Mouse (Mus musculus) intestine, postnatal 0 days (tissue): ENCODE measurements at regions not wholly inside any gene's neighbourhood (a gene's known extent, or its start where the extent isn't known, plus 50 kb on each side); places are given as distances from the start of the nearest gene placed in this dataset.

ENCODE experiments used
- ATAC-seq: fragments of 200-750 bp; cut with Nextera tagmentation; 2 replicates; pipeline ENCODE4 v1.8.0; 2017; ENCODE audit warnings: mild to moderate bottlenecking, moderate TSS enrichment, moderate library complexity
- H3K27ac ChIP-seq: fragments of 300-500 bp; sonication (generic); 2 replicates; pipeline ENCODE4 v1.5.1; 2014; ENCODE audit warnings: mild to moderate bottlenecking, low read depth, low read length, moderate library complexity
- H3K27me3 ChIP-seq: fragments of 300-500 bp; sonication (generic); replicated peaks from 2 replicates; pipeline ENCODE4 v1.6.1; 2014; ENCODE audit warnings: low read length, mixed read lengths; ENCODE audit not compliant: control insufficient read depth, insufficient read depth
- H3K36me3 ChIP-seq: fragments of 300-500 bp; sonication (generic); 2 replicates; pipeline ENCODE4 v1.6.1; 2014; ENCODE audit warnings: mild to moderate bottlenecking, moderate library complexity; ENCODE audit not compliant: control insufficient read depth, insufficient read depth
- H3K4me1 ChIP-seq: fragments of 300-500 bp; sonication (generic); replicated peaks from 2 replicates; pipeline ENCODE4 v1.6.1; 2014; ENCODE audit warnings: antibody characterized with exemption, low read length, mixed read lengths; ENCODE audit not compliant: control insufficient read depth, insufficient read depth
- H3K4me2 ChIP-seq: fragments of 300-500 bp; sonication (generic); replicated peaks from 2 replicates; pipeline ENCODE4 v1.6.1; 2014; ENCODE audit warnings: low read depth, mild to moderate bottlenecking, moderate library complexity
- H3K4me3 ChIP-seq: fragments of 300-500 bp; sonication (generic); 2 replicates; pipeline ENCODE4 v1.5.1; 2014; ENCODE audit warnings: low read depth, low read length
- H3K9ac ChIP-seq: fragments of 300-500 bp; sonication (generic); 2 replicates; pipeline ENCODE4 v1.6.1; 2014; ENCODE audit warnings: mild to moderate bottlenecking, low read depth, low read length
- H3K9me3 ChIP-seq: fragments of 300-500 bp; sonication (generic); 2 replicates; pipeline ENCODE4 v1.6.1; 2016; ENCODE audit warnings: mixed run types; ENCODE audit not compliant: control insufficient read depth
- CTCF ChIP-seq: sonication (generic); IDR thresholded peaks from 2 replicates; pipeline ENCODE4 v1.5.1; 2016; ENCODE audit warnings: low read depth, mild to moderate bottlenecking, control low read depth, antibody characterized with exemption, moderate library complexity
- WGBS: fragments of 180-500 bp; shearing (Covaris S2); extraction: QIAGEN DNeasy Blood & Tissue Kit; methylation state at CpG from one replicate; pipeline ENCODE4 v1.1.7; 2014; 5-methylcytosine and 5-hydroxymethylcytosine counted together

DNA sequence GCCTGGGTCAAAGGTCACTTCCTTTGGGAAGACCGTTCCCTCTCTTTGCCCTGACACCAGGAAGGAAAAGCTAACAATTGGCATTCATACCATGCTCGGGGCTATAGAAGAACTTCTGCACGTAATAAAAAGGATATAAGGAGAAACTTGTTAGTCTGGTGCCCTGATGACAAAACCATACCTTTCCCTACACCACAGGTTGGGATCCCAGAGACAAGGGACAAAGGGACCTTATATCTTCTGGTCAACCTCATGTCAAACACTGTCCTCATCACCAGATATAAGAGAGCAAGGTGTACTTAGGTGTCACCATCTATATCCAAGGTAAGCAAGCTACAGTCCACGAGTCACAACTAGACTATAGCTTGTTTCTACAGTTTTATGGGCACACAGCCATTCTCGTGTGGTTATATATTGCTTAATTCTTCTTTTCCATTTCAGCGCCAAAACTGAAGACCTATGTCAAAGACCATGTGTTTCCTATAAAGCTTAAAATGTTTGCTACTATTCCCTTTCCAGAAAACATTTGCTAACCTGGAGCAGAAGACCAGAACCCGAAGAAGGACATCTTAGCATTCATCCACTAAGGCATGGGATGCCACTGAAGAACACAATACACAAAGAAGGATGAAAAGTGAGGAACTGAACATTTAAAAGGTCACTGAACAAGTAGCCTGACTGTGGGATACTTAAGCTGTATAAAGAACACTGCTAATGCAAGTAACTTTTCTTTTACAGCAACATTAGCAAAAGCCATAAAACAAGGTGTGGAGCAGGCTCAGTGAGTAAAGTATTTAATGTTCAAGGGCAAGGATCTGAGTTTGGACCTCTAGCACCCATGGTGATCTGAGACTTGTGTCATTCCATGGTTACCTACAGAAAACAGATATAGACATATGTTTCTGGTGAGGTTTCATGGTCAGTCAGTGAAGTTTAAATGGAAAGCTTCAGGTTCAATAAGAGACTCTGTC is 437.7 kb upstream of the Cd180 start:
- H3K9ac ChIP-seq: no peak overlapping the region
- no peak overlapping the region for H3K27ac ChIP-seq
- ATAC-seq: peak; percentile 41; the same call in 1 of the 2 replicates
- H3K9me3 ChIP-seq: no peaks in the 10 kb centered on the region
- H3K4me3 ChIP-seq: no peak overlapping the region
- H3K4me2 ChIP-seq: no peak overlapping the region
- no peak for TF ChIP-seq CTCF
- 56% methylated on average over 7 of the region's 7 CpGs for WGBS
- H3K36me3 ChIP-seq: no peaks in the 10 kb centered on the region
- no peaks in the 10 kb centered on the region for H3K4me1 ChIP-seq
- H3K27me3 ChIP-seq: no peaks in the 10 kb centered on the region

DNA sequence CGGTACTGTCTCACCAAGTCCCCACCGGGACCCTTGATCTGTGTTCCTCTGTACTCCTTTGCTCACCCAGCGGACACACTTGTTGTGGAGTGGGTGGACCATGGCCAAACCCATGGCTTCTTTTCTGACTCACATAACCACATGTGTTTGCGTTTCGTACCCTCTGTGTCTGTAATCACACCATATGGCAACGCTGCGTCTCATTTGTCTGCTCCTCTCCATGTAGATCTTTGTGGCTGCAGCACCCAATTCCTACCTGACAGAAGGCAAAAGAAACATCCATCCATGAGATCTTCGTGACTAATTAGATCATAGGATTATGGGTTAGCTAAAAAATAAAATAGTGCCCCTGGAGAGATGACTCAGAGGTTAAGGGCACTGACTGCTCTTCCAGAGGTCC is 435.2 kb upstream of the Cd180 start:
- no peak overlapping the region for H3K9ac ChIP-seq
- 96% methylated on average over 8 of the region's 8 CpGs for WGBS
- H3K9me3 ChIP-seq: no peaks in the 10 kb centered on the region
- H3K27ac ChIP-seq: no peak overlapping the region
- no peaks in the 10 kb centered on the region for H3K36me3 ChIP-seq
- no peak overlapping the region for H3K4me3 ChIP-seq
- H3K4me2 ChIP-seq: no peak overlapping the region
- no peaks in the 10 kb centered on the region for H3K27me3 ChIP-seq
- no peaks in the 10 kb centered on the region for H3K4me1 ChIP-seq
- no peak for TF ChIP-seq CTCF
- no peak for ATAC-seq

DNA sequence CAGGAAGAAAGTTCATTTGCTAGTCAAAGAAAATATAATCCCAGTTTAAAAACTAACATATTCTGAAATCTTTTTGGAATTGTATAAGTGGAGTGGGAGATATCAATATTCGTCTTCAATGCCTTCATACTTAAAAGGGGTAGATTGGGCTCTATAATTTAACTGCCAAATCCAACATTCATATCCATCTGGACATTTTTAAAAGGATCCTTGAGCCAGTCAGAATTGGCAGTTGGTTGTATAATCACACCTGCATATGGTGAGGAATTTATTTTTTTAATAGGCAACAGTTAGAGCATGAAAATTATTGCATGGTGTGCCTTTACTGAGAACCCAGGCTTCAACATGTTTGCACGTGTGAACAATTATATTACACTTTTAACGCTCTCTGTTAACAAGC is 419.5 kb upstream of the Cd180 start:
- Histone ChIP-seq H3K4me1 (no peaks in the 10 kb centered on the region), H3K27me3 (no peaks in the 10 kb centered on the region), H3K36me3 (no peaks in the 10 kb centered on the region), H3K9ac (no peak overlapping the region), H3K9me3 (no peaks in the 10 kb centered on the region), H3K4me2 (no peak overlapping the region), H3K4me3 (no peak overlapping the region), H3K27ac (no peak overlapping the region)
- no peak for TF ChIP-seq CTCF
- no peak for ATAC-seq
- 89% methylated on average over 3 of the region's 3 CpGs for WGBS

DNA sequence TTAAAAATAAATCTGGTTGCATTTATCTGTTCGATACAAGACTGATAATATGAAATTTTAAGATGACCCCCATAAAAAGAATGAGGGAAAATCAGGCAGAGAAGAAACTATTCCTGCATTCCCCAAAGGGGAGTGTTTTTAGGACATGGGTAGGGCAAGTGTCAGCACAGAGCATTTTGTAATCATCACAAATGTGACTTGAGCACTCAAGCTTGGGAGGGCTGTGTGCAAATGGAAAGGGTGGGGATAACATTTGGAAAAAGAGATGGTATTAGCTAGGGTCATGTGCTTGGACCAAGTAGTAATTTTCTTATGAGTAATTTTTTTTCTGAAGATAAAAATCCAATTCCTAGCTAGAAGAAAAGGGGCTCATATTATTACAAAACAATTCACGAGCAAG is 418.1 kb upstream of the Cd180 start:
- Histone ChIP-seq H3K27me3 (no peaks in the 10 kb centered on the region), H3K36me3 (no peaks in the 10 kb centered on the region), H3K9ac (no peak overlapping the region), H3K4me1 (no peaks in the 10 kb centered on the region), H3K27ac (no peak overlapping the region), H3K9me3 (no peaks in the 10 kb centered on the region), H3K4me3 (no peak overlapping the region), H3K4me2 (no peak overlapping the region)
- no peak for ATAC-seq
- 74% methylated on average over 2 of the region's 2 CpGs for WGBS
- no peak for TF ChIP-seq CTCF

DNA sequence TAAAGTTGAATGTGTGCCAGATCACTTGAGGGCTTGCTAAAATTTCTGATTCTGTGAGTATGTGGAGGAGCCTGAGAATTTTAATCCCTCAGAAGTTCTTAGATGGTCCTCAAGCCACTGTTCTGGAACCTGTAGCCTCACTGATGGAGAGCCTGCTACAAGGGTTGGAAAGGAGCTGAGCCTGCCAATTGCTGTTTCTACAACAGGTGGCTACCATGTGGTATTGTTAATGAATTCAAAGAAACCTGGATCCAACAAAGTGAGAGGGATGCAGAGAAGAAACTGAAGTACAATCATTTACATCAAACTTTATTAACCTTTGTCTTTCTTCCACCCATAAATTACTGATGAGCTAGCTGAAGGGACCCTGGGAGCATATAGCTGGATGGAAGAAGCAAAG is 416.5 kb upstream of the Cd180 start:
- ATAC-seq: no peak
- no peak for TF ChIP-seq CTCF
- no peak overlapping the region for H3K4me2 ChIP-seq
- no peaks in the 10 kb centered on the region for H3K27me3 ChIP-seq
- H3K9me3 ChIP-seq: no peaks in the 10 kb centered on the region
- no peak overlapping the region for H3K9ac ChIP-seq
- H3K4me1 ChIP-seq: no peaks in the 10 kb centered on the region
- no peaks in the 10 kb centered on the region for H3K36me3 ChIP-seq
- no peak overlapping the region for H3K27ac ChIP-seq
- H3K4me3 ChIP-seq: no peak overlapping the region

DNA sequence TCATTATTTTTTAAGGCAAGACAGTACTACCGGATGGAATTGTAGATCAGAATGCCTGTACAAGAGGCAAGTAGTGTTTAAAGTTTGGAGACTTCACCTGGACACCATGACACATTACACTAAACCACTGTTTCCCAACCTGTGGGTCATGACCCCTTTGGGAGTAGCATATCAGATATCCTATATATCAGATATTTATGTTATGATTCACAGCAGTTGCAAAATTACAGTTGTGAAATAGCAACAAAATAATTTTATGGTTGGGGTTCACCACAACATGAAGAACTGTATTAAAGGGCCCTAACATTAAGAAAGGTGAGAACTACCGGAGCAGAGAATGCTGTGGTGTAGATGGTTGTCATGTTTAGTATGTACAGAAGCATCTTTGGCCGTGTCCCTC is 413.2 kb upstream of the Cd180 start:
- Histone ChIP-seq H3K36me3 (no peaks in the 10 kb centered on the region), H3K4me2 (no peak overlapping the region), H3K9me3 (no peaks in the 10 kb centered on the region), H3K27ac (no peak overlapping the region), H3K9ac (no peak overlapping the region), H3K27me3 (no peaks in the 10 kb centered on the region), H3K4me3 (no peak overlapping the region), H3K4me1 (no peaks in the 10 kb centered on the region)
- 92% methylated on average over 3 of the region's 3 CpGs for WGBS
- no peak for TF ChIP-seq CTCF
- ATAC-seq: no peak
